Mouse (Mus musculus): ENCODE results near the gene Cramp1l. TPM values are rescaled to one million over a fixed set of nuclear protein-coding genes. Genes with fewer than 3 reads are reported as not detected.

Gene Cramp1l
- polyA plus RNA-seq, 1 experiment from 2014 or later, result 7.3 TPM

DNA sequence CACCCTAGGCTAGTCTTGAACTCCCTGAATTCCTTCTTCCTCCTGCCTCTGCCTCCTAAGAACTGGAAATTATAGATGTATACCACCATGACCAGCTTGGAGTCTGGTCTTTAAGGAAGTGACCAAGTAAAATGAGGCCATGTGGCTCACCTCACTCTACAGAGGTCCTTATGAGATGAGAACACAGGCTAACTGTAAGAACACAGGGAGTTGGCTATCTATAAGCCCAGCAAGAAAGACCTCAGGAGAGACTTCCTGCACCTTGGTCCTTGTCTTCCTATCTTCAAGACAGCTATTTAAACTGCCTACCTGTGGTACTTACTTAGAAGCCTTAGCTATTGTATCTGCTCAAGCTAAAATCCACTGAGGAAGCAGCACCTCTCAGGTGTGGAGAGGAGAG is 101.6 kb downstream of the Cramp1l start:
- Histone ChIP-seq H3K36me3 (peaks cover 98% of the 10 kb centered on the region), H3K27me3 (no peaks in the 10 kb centered on the region), H3K4me3 (no peak overlapping the region), H3K27ac (replicated peaks) (no peak overlapping the region), H3K4me1 (replicated peaks) (no peaks in the 10 kb centered on the region), H3K4me2 (no peak overlapping the region), H3K9ac (no peak overlapping the region), H3K9me3 (no peaks in the 10 kb centered on the region)
- no peak for ATAC-seq (ENCODE audit: low read depth)

Other genes with a start within 250 kb of the Cramp1l start
- gene Meiob, start 211.5 kb downstream of the Cramp1l start, polyA plus RNA-seq (2015; fragmentation: Nextera tagmentation; extraction: Ambion mirVana), result not detected in 2 replicates
- 55.7 and 59.0 TPM in 2 replicates for gene Hagh, start 175.6 kb downstream of the Cramp1l start, polyA plus RNA-seq (2015; fragmentation: Nextera tagmentation; extraction: Ambion mirVana)
- 21.1 and 22.3 TPM in 2 replicates for gene Fahd1, start 165.4 kb downstream of the Cramp1l start, polyA plus RNA-seq (2015; fragmentation: Nextera tagmentation; extraction: Ambion mirVana)
- gene Igfals, start 149.8 kb downstream of the Cramp1l start, polyA plus RNA-seq (2015; fragmentation: Nextera tagmentation; extraction: Ambion mirVana), result 0.39 TPM in 1 of 2 replicates, not detected in the other
- 63.5 and 76.1 TPM in 2 replicates for gene Nubp2, start 129.4 kb downstream of the Cramp1l start, polyA plus RNA-seq (2015; fragmentation: Nextera tagmentation; extraction: Ambion mirVana)
- gene Spsb3, start 129.1 kb downstream of the Cramp1l start, polyA plus RNA-seq (2015; fragmentation: Nextera tagmentation; extraction: Ambion mirVana), result 64.6 and 74.2 TPM in 2 replicates
- gene Eme2, start 120.7 kb downstream of the Cramp1l start, polyA plus RNA-seq (2015; fragmentation: Nextera tagmentation; extraction: Ambion mirVana), result 32.7 and 36.3 TPM in 2 replicates
- gene Mrps34, start 120.7 kb downstream of the Cramp1l start, polyA plus RNA-seq (2015; fragmentation: Nextera tagmentation; extraction: Ambion mirVana), result 71.1 and 85.7 TPM in 2 replicates
- gene Nme3, start 119.3 kb downstream of the Cramp1l start, polyA plus RNA-seq (2015; fragmentation: Nextera tagmentation; extraction: Ambion mirVana), result 86.0 and 89.0 TPM in 2 replicates
- 82.2 and 85.8 TPM in 2 replicates for gene Mapk8ip3, start 78.8 kb downstream of the Cramp1l start, polyA plus RNA-seq (2015; fragmentation: Nextera tagmentation; extraction: Ambion mirVana)
- 100 and 110 TPM in 2 replicates for gene Jpt2, start 55.1 kb downstream of the Cramp1l start, polyA plus RNA-seq (2015; fragmentation: Nextera tagmentation; extraction: Ambion mirVana)
- 17.8 and 19.2 TPM in 2 replicates for gene Ift140, start 297 bp upstream of the Cramp1l start, polyA plus RNA-seq (2015; fragmentation: Nextera tagmentation; extraction: Ambion mirVana)
- 9.0 and 10.8 TPM in 2 replicates for gene Tmem204, start 67.8 kb upstream of the Cramp1l start, polyA plus RNA-seq (2015; fragmentation: Nextera tagmentation; extraction: Ambion mirVana)
- 45.7 and 46.7 TPM in 2 replicates for gene Telo2, start 100.2 kb upstream of the Cramp1l start, polyA plus RNA-seq (2015; fragmentation: Nextera tagmentation; extraction: Ambion mirVana)
- not detected in 2 replicates for gene Ptx4, start 105.0 kb upstream of the Cramp1l start, polyA plus RNA-seq (2015; fragmentation: Nextera tagmentation; extraction: Ambion mirVana)
- 23.7 and 24.4 TPM in 2 replicates for gene Clcn7, start 117.6 kb upstream of the Cramp1l start, polyA plus RNA-seq (2015; fragmentation: Nextera tagmentation; extraction: Ambion mirVana)
- not detected in 2 replicates for gene Ccdc154, start 146.7 kb upstream of the Cramp1l start, polyA plus RNA-seq (2015; fragmentation: Nextera tagmentation; extraction: Ambion mirVana)
- not detected in 2 replicates for gene Gm38655, start 159.7 kb upstream of the Cramp1l start, polyA plus RNA-seq (2015; fragmentation: Nextera tagmentation; extraction: Ambion mirVana)
- gene BC003965, start 168.8 kb upstream of the Cramp1l start, polyA plus RNA-seq (2015; fragmentation: Nextera tagmentation; extraction: Ambion mirVana), result 32.6 and 32.7 TPM in 2 replicates
- 9.3 and 11.0 TPM in 2 replicates for gene Unkl, start 172.6 kb upstream of the Cramp1l start, polyA plus RNA-seq (2015; fragmentation: Nextera tagmentation; extraction: Ambion mirVana)
- gene Gnptg, start 224.3 kb upstream of the Cramp1l start, polyA plus RNA-seq (2015; fragmentation: Nextera tagmentation; extraction: Ambion mirVana), result 72.4 and 90.8 TPM in 2 replicates
- gene Tsr3, start 224.4 kb upstream of the Cramp1l start, polyA plus RNA-seq (2015; fragmentation: Nextera tagmentation; extraction: Ambion mirVana), result 62.1 and 62.3 TPM in 2 replicates
- 3.7 and 3.8 TPM in 2 replicates for gene Baiap3, start 240.6 kb upstream of the Cramp1l start, polyA plus RNA-seq (2015; fragmentation: Nextera tagmentation; extraction: Ambion mirVana)